Mouse (Mus musculus): Measurements from ENCODE around the gene Nup85. TPM values are rescaled to one million over a fixed set of nuclear protein-coding genes. Genes with fewer than 3 reads are reported as not detected.
A peak's percentile ranks its signal among the peaks of the same experiment; 100 is the strongest.

Nup85 gene
- total RNA-seq, 4 experiments from 2014 or later = 46.5 to 61.0 (median 53.9) TPM

GRCm38 (mm10) chr11:115614346-115615107 is 50.3 kb downstream of the Nup85 start:
- no peak for DNase-seq

GRCm38 (mm10) chr11:115615108-115615825 is 51.0 kb downstream of the Nup85 start:
- peak; percentile 71 for DNase-seq

GRCm38 (mm10) chr11:115615875-115616274 is 51.6 kb downstream of the Nup85 start:
- DNase-seq = peak; percentile 79

GRCm38 (mm10) chr11:115616371-115616770 is 52.1 kb downstream of the Nup85 start:
- no peak for DNase-seq

GRCm38 (mm10) chr11:115616893-115617292 is 52.7 kb downstream of the Nup85 start:
- DNase-seq = peak; percentile 81

GRCm38 (mm10) chr11:115618001-115618400 is 53.8 kb downstream of the Nup85 start:
- DNase-seq = no peak

- DNase-seq = no peak
Measured at GRCm38 (mm10) chr11:115618732-115619516, 54.7 kb downstream of the Nup85 start.

- no peak for DNase-seq
Measured at GRCm38 (mm10) chr11:115619949-115620348, 55.7 kb downstream of the Nup85 start.

- no peak for DNase-seq
Measured at GRCm38 (mm10) chr11:115623487-115624070, 59.3 kb downstream of the Nup85 start.

- DNase-seq = no peak
Measured at GRCm38 (mm10) chr11:115625877-115626276, 61.6 kb downstream of the Nup85 start.

GRCm38 (mm10) chr11:115626824-115627616 is 62.8 kb downstream of the Nup85 start:
- DNase-seq = no peak

- DNase-seq = peak; percentile 100
Measured at GRCm38 (mm10) chr11:115627705-115628464, 63.7 kb downstream of the Nup85 start, which contains the start of gene Slc25a19. TSS of gene Slc25a19 (minus strand) at chr11:115628295.

GRCm38 (mm10) chr11:115628465-115629101 is 64.3 kb downstream of the Nup85 start:
- no peak for DNase-seq

- DNase-seq = no peak
Measured at GRCm38 (mm10) chr11:115629734-115630531, 65.7 kb downstream of the Nup85 start.

GRCm38 (mm10) chr11:115630532-115631504 is 66.6 kb downstream of the Nup85 start:
- DNase-seq = no peak

- DNase-seq = no peak
Measured at GRCm38 (mm10) chr11:115631505-115631890, 67.3 kb downstream of the Nup85 start.

- no peak for DNase-seq
Measured at GRCm38 (mm10) chr11:115632247-115632646, 68.0 kb downstream of the Nup85 start.

GRCm38 (mm10) chr11:115632862-115633261 is 68.6 kb downstream of the Nup85 start:
- no peak for DNase-seq

All from adrenal gland, adult 8-10 months (tissue).